Mouse (Mus musculus): ENCODE results near the gene Nr5a1. TPM values are rescaled to one million over a fixed set of nuclear protein-coding genes. Genes with fewer than 3 reads are reported as not detected.

The Nr5a1 gene
- not detected for total RNA-seq (2021)

- no peak for DNase-seq
- intact Hi-C loops (cut with DNase I) = loop anchor here (5.0 kb wide), 1 partner anchor 357 kb away; no protein-coding TSS in a partner anchor
Observed at GRCm38 (mm10) chr2:38714324-38714723, at the start of gene Nr5a1. Gene Nr5a1 (minus strand): TSS chr2:38714542.

GRCm38 (mm10) chr2:38739847-38740246 is 25.5 kb upstream of the Nr5a1 start:
- intact Hi-C loops (cut with DNase I) = loop anchor here (1.0 to 5.0 kb wide), 4 partner anchors 48 to 308 kb away; no protein-coding TSS in a partner anchor
- no peak for DNase-seq

GRCm38 (mm10) chr2:38739410-38739809 is 25.1 kb upstream of the Nr5a1 start:
- DNase-seq = peak; percentile 60 to 74
- intact Hi-C loops (cut with DNase I) = loop anchor here (1.0 to 5.0 kb wide), 4 partner anchors 47 to 307 kb away; no protein-coding TSS in a partner anchor

- intact Hi-C loops (cut with DNase I) = loop anchor here (1.0 to 5.0 kb wide), 4 partner anchors 46 to 306 kb away; no protein-coding TSS in a partner anchor
- no peak for DNase-seq
Observed at GRCm38 (mm10) chr2:38738601-38739301, 24.4 kb upstream of the Nr5a1 start.

- DNase-seq = no peak
- intact Hi-C loops (cut with DNase I) = loop anchor here (5.0 kb wide), 3 partner anchors 43 to 303 kb away; no protein-coding TSS in a partner anchor
Observed at GRCm38 (mm10) chr2:38735740-38736139, 21.4 kb upstream of the Nr5a1 start.

- no peak for DNase-seq
- intact Hi-C loops (cut with DNase I) = loop anchor here (5.0 kb wide), 3 partner anchors 42 to 302 kb away; no protein-coding TSS in a partner anchor
Observed at GRCm38 (mm10) chr2:38734721-38735120, 20.4 kb upstream of the Nr5a1 start.

GRCm38 (mm10) chr2:38730331-38730827 is 16.0 kb upstream of the Nr5a1 start:
- intact Hi-C loops (cut with DNase I) = no loop called here
- no peak for DNase-seq

GRCm38 (mm10) chr2:38725427-38725826 is 11.1 kb upstream of the Nr5a1 start:
- intact Hi-C loops (cut with DNase I) = no loop called here

GRCm38 (mm10) chr2:38723378-38723777 is 9.0 kb upstream of the Nr5a1 start:
- intact Hi-C loops (cut with DNase I) = no loop called here
- no peak for DNase-seq

More at GRCm38 (mm10) chr2:38725427-38725826, 11.1 kb upstream of the Nr5a1 start:
- DNase-seq = no peak

GRCm38 (mm10) chr2:38722076-38722475 is 7.7 kb upstream of the Nr5a1 start:
- intact Hi-C loops (cut with DNase I) = no loop called here
- DNase-seq = no peak

GRCm38 (mm10) chr2:38720661-38721060 is 6.3 kb upstream of the Nr5a1 start:
- DNase-seq = no peak
- intact Hi-C loops (cut with DNase I) = no loop called here

- no peak for DNase-seq
- intact Hi-C loops (cut with DNase I) = no loop called here
Observed at GRCm38 (mm10) chr2:38719354-38719753, 5.0 kb upstream of the Nr5a1 start.

GRCm38 (mm10) chr2:38718676-38719075 is 4.3 kb upstream of the Nr5a1 start:
- intact Hi-C loops (cut with DNase I) = no loop called here
- DNase-seq = no peak

- intact Hi-C loops (cut with DNase I) = no loop called here
- DNase-seq = no peak
Observed at GRCm38 (mm10) chr2:38717436-38717835, 3.1 kb upstream of the Nr5a1 start.

- intact Hi-C loops (cut with DNase I) = loop anchor here (5.0 kb wide), 1 partner anchor 356 kb away; no protein-coding TSS in a partner anchor
- DNase-seq = no peak
Observed at GRCm38 (mm10) chr2:38713596-38713995, 746 bp downstream of the Nr5a1 start.

- intact Hi-C loops (cut with DNase I) = loop anchor here (5.0 kb wide), 1 partner anchor 355 kb away; no protein-coding TSS in a partner anchor
- DNase-seq = no peak
Observed at GRCm38 (mm10) chr2:38712769-38713125, 1.6 kb downstream of the Nr5a1 start.

GRCm38 (mm10) chr2:38712076-38712768 is 2.1 kb downstream of the Nr5a1 start:
- intact Hi-C loops (cut with DNase I) = loop anchor here (5.0 kb wide), 1 partner anchor 355 kb away; no protein-coding TSS in a partner anchor

GRCm38 (mm10) chr2:38711421-38711861 is 2.9 kb downstream of the Nr5a1 start:
- intact Hi-C loops (cut with DNase I) = loop anchor here (5.0 kb wide), 1 partner anchor 354 kb away; no protein-coding TSS in a partner anchor
- peak in 1 of 2 experiments; percentile 24 for DNase-seq

More at GRCm38 (mm10) chr2:38712076-38712768, 2.1 kb downstream of the Nr5a1 start:
- DNase-seq = no peak

GRCm38 (mm10) chr2:38710304-38711241 is 3.8 kb downstream of the Nr5a1 start:
- DNase-seq = peak; percentile 16 to 35
- intact Hi-C loops (cut with DNase I) = loop anchor here (5.0 kb wide), 1 partner anchor 353 kb away; no protein-coding TSS in a partner anchor

Measured in heart, postnatal 36 days (tissue).